Mouse (Mus musculus) bone marrow, adult 2 months (tissue): Measurements from ENCODE around the gene Rapgef4.

Experiments used
- CTCF ChIP-seq: fragments of 200-500 bp; IDR thresholded peaks from 2 replicates; pipeline ENCODE4 v1.5.1; 2011; ENCODE audit warnings: low read length, control low read depth; ENCODE audit not compliant: control insufficient read depth, insufficient read depth
- POLR2A ChIP-seq: fragments of 200-500 bp; IDR thresholded peaks from 2 replicates; pipeline ENCODE4 v1.6.1; 2011; ENCODE audit warnings: low read depth, mild to moderate bottlenecking, control low read depth, low read length, borderline replicate concordance; ENCODE audit not compliant: control insufficient read depth

DNA sequence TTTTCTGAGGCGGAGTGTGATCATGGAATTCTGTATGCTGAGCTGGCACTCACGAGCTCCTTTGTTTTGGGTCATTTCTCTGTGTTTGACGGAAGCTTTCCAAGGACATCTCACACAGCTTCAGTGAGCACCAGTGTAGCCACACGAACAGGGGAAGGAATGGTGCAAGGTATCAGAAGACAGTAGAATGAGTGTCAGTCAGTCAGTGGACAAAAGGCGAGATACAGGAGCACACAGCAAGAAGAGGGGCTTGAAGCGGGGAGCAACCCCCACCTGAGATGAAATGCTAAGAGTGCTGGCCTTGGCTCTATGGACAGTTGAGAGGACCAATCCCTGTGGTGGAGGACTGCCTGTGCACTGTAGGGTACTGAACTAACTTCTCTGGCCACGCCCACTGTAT is 259.7 kb downstream of the Rapgef4 start:
- no peak for TF ChIP-seq CTCF
- TF ChIP-seq POLR2A: no peak
